Mouse (Mus musculus): ENCODE measurements around the gene Sdcbp2.

The Sdcbp2 gene

DNA sequence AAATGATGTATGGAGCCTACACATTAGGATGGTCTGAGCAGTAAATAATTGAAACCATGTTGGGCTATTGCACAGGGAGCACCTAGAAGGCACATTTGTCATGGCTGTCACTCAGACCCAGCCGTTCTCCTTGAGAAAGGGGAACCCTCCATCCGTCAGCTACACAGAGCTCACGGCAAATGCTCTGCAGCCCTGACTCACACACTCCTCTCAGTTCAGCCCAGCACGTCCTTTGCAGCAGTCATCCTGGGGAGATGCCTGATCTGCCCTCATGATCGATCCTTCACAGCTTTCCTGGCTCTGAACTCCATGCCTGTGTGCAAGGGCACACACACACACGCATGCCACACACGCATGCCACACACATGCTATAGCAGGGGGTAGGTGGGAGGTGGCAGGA lies 56.9 kb downstream of the Sdcbp2 start:
- DNase-seq (ENCODE audit: extremely low read depth, low read depth, low spot score), result no peak

DNA sequence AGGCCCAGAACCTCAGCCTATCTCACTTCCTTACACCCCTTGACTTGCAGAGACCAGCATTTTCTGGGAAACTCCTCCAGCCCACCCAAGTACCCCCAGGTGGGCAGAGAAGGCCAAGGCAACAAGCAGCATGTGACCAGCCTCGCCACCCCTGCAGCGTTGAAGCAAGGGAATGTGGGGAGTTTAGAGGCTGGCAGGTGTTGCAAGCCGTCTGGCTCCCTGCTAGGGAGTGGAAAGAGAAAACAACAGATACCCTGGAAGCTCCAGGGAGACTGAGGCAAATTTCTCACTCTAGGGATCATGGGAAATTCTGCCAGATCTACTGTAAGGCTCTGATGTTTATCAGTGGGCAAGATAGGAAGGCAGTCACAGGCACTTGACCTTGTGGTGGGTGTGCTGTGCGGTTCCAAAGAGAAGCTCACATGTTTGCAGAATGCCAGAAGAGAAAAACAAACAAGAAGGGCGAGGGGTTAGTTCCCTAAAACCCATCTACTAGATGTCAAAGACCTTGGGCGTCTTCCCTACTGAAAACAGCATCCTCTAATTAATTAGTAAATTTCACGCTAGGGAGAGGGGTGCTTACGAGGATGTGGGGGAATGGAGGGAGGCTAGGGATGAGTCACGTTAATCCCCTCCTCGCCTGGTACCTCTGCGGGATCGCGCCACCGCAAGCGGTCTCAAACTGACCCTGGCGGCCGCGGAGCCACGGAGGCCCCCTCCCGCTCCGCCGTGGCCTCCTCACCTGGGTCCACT lies 59.2 kb downstream of the Sdcbp2 start:
- no peak for DNase-seq (ENCODE audit: extremely low read depth, low read depth, low spot score)

DNA sequence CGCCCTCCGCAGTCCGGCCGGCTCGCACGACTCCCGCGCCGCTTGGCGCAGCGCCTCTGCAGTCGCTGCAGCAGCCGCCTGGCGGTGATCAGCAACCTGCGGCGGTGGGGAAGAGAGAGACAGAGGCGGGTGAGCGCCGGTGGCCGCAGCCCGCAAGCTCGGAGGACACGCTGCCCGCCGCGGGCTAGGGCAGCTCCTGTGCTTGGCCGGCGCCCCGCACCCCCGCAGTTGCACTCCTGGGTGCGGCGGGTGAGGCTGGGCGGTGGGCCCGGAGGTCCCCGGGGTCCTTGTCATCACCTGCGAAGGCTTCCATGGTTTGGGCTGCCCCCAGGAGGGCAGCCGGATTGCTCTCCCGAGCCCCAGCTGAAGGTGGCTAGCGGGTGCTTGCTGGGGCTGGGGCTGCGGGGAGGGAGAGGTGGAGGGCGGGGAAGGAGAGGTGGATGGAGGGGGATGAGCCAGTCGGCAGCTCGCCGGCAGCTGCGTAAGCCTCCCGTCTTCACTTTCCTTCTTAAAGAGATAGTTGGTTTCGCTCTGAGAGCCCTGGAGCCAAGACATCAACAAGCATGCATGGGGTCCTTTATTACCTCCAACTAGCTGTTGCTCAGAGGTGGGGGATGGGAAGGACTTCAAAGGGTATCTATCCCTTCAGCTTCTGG lies 59.9 kb downstream of the Sdcbp2 start, which contains the start of gene Snph:
Gene Snph (minus strand): TSS at position 435 of the 656 bp plus-strand sequence.
- no peak for DNase-seq (ENCODE audit: extremely low read depth, low read depth, low spot score)

GRCm38 (mm10) chr2:151632982-151633381 lies 60.6 kb downstream of the Sdcbp2 start:
- no peak for DNase-seq (ENCODE audit: extremely low read depth, low read depth, low spot score)

DNA sequence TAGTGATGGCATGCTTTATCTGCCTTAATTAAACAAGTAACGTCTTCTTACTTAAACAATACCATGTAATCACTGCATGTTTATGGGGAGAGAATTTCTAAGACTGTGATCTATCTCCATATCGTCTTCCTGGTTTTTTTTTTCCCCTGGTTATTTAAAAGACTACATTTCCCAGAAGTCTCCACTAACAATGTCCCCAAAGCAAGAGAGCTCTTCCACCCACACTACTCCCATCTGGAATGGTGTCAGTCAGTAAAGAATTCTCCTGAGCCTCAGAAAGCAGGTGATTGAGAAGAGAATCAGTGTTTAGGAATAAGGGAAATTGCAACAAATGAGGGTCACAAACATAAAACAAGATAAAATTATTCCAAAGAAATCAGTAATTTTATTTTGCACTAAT lies 62.5 kb downstream of the Sdcbp2 start:
- no peak for DNase-seq (ENCODE audit: extremely low read depth, low read depth, low spot score)

GRCm38 (mm10) chr2:151635362-151636014 lies 63.1 kb downstream of the Sdcbp2 start:
- no peak for DNase-seq (ENCODE audit: extremely low read depth, low read depth, low spot score)

- no peak for DNase-seq (ENCODE audit: extremely low read depth, low read depth, low spot score)
Measured at GRCm38 (mm10) chr2:151636015-151636402, 63.6 kb downstream of the Sdcbp2 start.
